ENCODE assay signal across 8 mouse cellular contexts in genomic region chr5:41844820-41845557, GRCm38 (mm10). TPM values are rescaled to one million over a fixed set of nuclear protein-coding genes. Genes with fewer than 3 reads are reported as not detected.
A peak's percentile ranks its signal among the peaks of the same experiment; 100 is the strongest.
DNase-seq lines count a peak whose midpoint lies in the region; ATAC-seq and TF ChIP-seq lines count a peak whose summit lies in the region.

No protein-coding gene starts in this region.

- TF ChIP-seq RAD21 in MEL (IDR thresholded peaks at IDR 0.05; ENCODE audit: low read depth, low read length) = no peak

- WGBS in lung, embryonic 14.5 days = 21% methylated on average over 16 of the region's 16 CpGs
- WGBS in neural tube, embryonic 15.5 days = 19% methylated on average over 16 of the region's 16 CpGs

- H3K36me3 ChIP-seq in MEL (ENCODE audit: control insufficient read depth in 1 of 2, insufficient read depth in 2 of 2, low read length in 2 of 2) = peaks cover 0 to 21% of the 10 kb centered on the region in 2 experiments; a peak in 3 of 4 replicates
- peaks cover 5% of the 10 kb centered on the region; the same call in 1 of the 2 replicates for H3K36me3 ChIP-seq in lung, embryonic 14.5 days (ENCODE audit: insufficient read depth)
- H3K36me3 ChIP-seq in neural tube, embryonic 15.5 days = no peaks in the 10 kb centered on the region

- peak; percentile 55 to 72; a peak in 3 of 4 replicates for TF ChIP-seq POLR2A in MEL (IDR thresholded peaks at IDR 0.05; ENCODE audit: control insufficient read depth in 1 of 2, insufficient read depth in 1 of 2, low read depth in 1 of 2, low read length in 2 of 2, poor library complexity in 1 of 2)

- peak overlapping the region; percentile 91 to 97 for H3K4me3 ChIP-seq in MEL (ENCODE audit: control insufficient read depth in 1 of 2, insufficient read depth in 1 of 2, low read depth in 2 of 2, low read length in 2 of 2)
- peak overlapping the region; percentile 96 for H3K4me3 ChIP-seq in lung, embryonic 14.5 days (ENCODE audit: low read depth, low read length)
- H3K4me3 ChIP-seq in neural tube, embryonic 15.5 days (replicated peaks) = peak overlapping the region; percentile 100

- H3K9me3 ChIP-seq in MEL (replicated peaks; ENCODE audit: insufficient read depth, low read length) = no peaks in the 10 kb centered on the region
- H3K9me3 ChIP-seq in lung, embryonic 14.5 days (ENCODE audit: low read depth, low read length) = no peaks in the 10 kb centered on the region
- H3K9me3 ChIP-seq in neural tube, embryonic 15.5 days (replicated peaks) = no peaks in the 10 kb centered on the region

- no peak for TF ChIP-seq CTCF in MEL (IDR thresholded peaks at IDR 0.05 in 2 of 3, conservative IDR thresholded peaks at IDR 0.05 in 1 of 3; ENCODE audit: control insufficient read depth in 1 of 3, insufficient read depth in 1 of 3, low read depth in 2 of 3, low read length in 3 of 3, poor library complexity in 1 of 3, severe bottlenecking in 1 of 3)
- no peak for TF ChIP-seq CTCF in lung, embryonic 14.5 days (IDR thresholded peaks at IDR 0.05; ENCODE audit: low read depth)

- peak in 1 of 2 experiments; percentile 31; a peak in 1 of 4 replicates for TF ChIP-seq EP300 in MEL (IDR thresholded peaks at IDR 0.05; ENCODE audit: low read depth in 1 of 2, low read length in 2 of 2)

- H3K9ac ChIP-seq in MEL (ENCODE audit: control insufficient read depth, low read depth, low read length, poor library complexity, severe bottlenecking) = peak overlapping the region; percentile 64
- peak overlapping the region; percentile 53; the same call in 1 of the 2 replicates for H3K9ac ChIP-seq in lung, embryonic 14.5 days
- 0 out of 2 replicates have a peak overlapping the region, but pooled peaks have one; percentile 32 for H3K9ac ChIP-seq in neural tube, embryonic 15.5 days (replicated peaks)

- peak; percentile 61 for ATAC-seq in lung, embryonic 14.5 days (ENCODE audit: insufficient read depth)
- ATAC-seq in neural tube, embryonic 15.5 days (ENCODE audit: low FRiP score) = peak; percentile 26

- peak overlapping the region; percentile 66 for H3K27ac ChIP-seq in MEL (ENCODE audit: control insufficient read depth, low read depth, low read length)
- no peak overlapping the region for H3K27ac ChIP-seq in lung, embryonic 14.5 days (ENCODE audit: low read depth)
- no peak overlapping the region for H3K27ac ChIP-seq in neural tube, embryonic 15.5 days (replicated peaks)

- peaks cover 8 to 14% of the 10 kb centered on the region in 2 experiments for H3K4me1 ChIP-seq in MEL (ENCODE audit: control insufficient read depth in 1 of 2, insufficient read depth in 2 of 2, low read length in 2 of 2)
- 0 out of 2 replicates have a peak, but pooled peaks cover 5% of the 10 kb centered on the region for H3K4me1 ChIP-seq in lung, embryonic 14.5 days (ENCODE audit: insufficient read depth)
- H3K4me1 ChIP-seq in neural tube, embryonic 15.5 days = peaks cover 24% of the 10 kb centered on the region

- H3K27me3 ChIP-seq in MEL (ENCODE audit: control insufficient read depth in 1 of 2, insufficient read depth in 2 of 2, low read length in 2 of 2) = no peaks in the 10 kb centered on the region; a peak in 1 of 4 replicates
- no peaks in the 10 kb centered on the region for H3K27me3 ChIP-seq in lung, embryonic 14.5 days (ENCODE audit: insufficient read depth, low read length)
- no peaks in the 10 kb centered on the region for H3K27me3 ChIP-seq in neural tube, embryonic 15.5 days (replicated peaks)

- DNase-seq in 416B (ENCODE audit: low read depth) = peak; percentile 61
- DNase-seq in MEL (ENCODE audit: low read depth, low spot score) = peak; percentile 85
- peak; percentile 35 to 37 for DNase-seq in cerebellum, postnatal 14 days
- peak; percentile 38 for DNase-seq in heart, adult 8-10 months (ENCODE audit: low spot score)
- peak; percentile 52 for DNase-seq in kidney, adult 18-20 months
- peak; percentile 43 for DNase-seq in lung, embryonic 14.5 days
- DNase-seq in frontal cortex, postnatal 36 days (ENCODE audit: low spot score in 2 of 2) = no peak

- peaks cover 24% of the 10 kb centered on the region for H3K79me2 ChIP-seq in MEL (ENCODE audit: control insufficient read depth, insufficient read depth, low read length, poor library complexity)

- H3K4me2 ChIP-seq in lung, embryonic 14.5 days = peak overlapping the region; percentile 67
- H3K4me2 ChIP-seq in neural tube, embryonic 15.5 days = peak overlapping the region; percentile 82

TF ChIP-seq in MEL, 35 proteins besides CTCF, POLR2A, EP300 and RAD21:
- TF ChIP-seq ZMIZ1 (IDR thresholded peaks at IDR 0.05; ENCODE audit: low read depth, low read length) = peak; percentile 59; the same call in 1 of the 2 replicates
- TF ChIP-seq ZKSCAN1 (IDR thresholded peaks at IDR 0.05; ENCODE audit: low read depth, low read length) = peak; percentile 49; the same call in 1 of the 2 replicates
- TF ChIP-seq KAT2A (conservative IDR thresholded peaks at IDR 0.05; ENCODE audit: low read depth, low read length) = peak; percentile 24; the same call in 1 of the 2 replicates
- no peak for TF ChIP-seq USF2 (IDR thresholded peaks at IDR 0.05; ENCODE audit: borderline replicate concordance in 1 of 2, insufficient read depth in 1 of 2, low read depth in 1 of 2, low read length in 2 of 2)
- TF ChIP-seq CHD1 (IDR thresholded peaks at IDR 0.05; ENCODE audit: low read depth, low read length) = peak; percentile 86; the same call in 1 of the 2 replicates
- TF ChIP-seq SIN3A (IDR thresholded peaks at IDR 0.05; ENCODE audit: low read length) = peak; percentile 71
- TF ChIP-seq MAX (IDR thresholded peaks at IDR 0.05; ENCODE audit: low read length) = 0 out of 2 replicates have a peak, but pooled peaks have one; percentile 34
- TF ChIP-seq E2F4 (IDR thresholded peaks at IDR 0.05; ENCODE audit: borderline replicate concordance, low read depth, low read length) = no peak
- no peak for TF ChIP-seq NRF1 (IDR thresholded peaks at IDR 0.05; ENCODE audit: insufficient read depth, low read depth, low read length, poor library complexity, severe bottlenecking)
- peak; percentile 62 for TF ChIP-seq TBP (IDR thresholded peaks at IDR 0.05; ENCODE audit: low read depth, low read length)
- TF ChIP-seq JUND (IDR thresholded peaks at IDR 0.05; ENCODE audit: low read depth, low read length) = 0 out of 2 replicates have a peak, but pooled peaks have one; percentile 53
- peak; percentile 65 for TF ChIP-seq NELFE (IDR thresholded peaks at IDR 0.05; ENCODE audit: low read depth, low read length)
- TF ChIP-seq RCOR1 (IDR thresholded peaks at IDR 0.05; ENCODE audit: low read depth, low read length) = peak; percentile 59; the same call in 1 of the 2 replicates
- peak; percentile 36; the same call in 1 of the 2 replicates for TF ChIP-seq MXI1 (IDR thresholded peaks at IDR 0.05; ENCODE audit: low read depth, low read length)
- TF ChIP-seq TAL1 (IDR thresholded peaks at IDR 0.05; ENCODE audit: low read length) = no peak
- TF ChIP-seq HCFC1 (IDR thresholded peaks at IDR 0.05; ENCODE audit: low read depth, low read length) = peak; percentile 58; the same call in 1 of the 2 replicates
- TF ChIP-seq MAZ (IDR thresholded peaks at IDR 0.05; ENCODE audit: low read depth, low read length) = no peak
- TF ChIP-seq POLR2AphosphoS2 (IDR thresholded peaks at IDR 0.05; ENCODE audit: low read length) = peak; percentile 4; the same call in 1 of the 2 replicates
- peak; percentile 24 for TF ChIP-seq CHD2 (IDR thresholded peaks at IDR 0.05; ENCODE audit: low read length)

RNA-seq across cellular contexts. Expression of gene Bod1l, which starts 0.9 kb away (rescaled TPM):
- 20.7 and 23.8 TPM in 2 replicates for total RNA-seq in MEL (2012; rRNA removed)
- 100 to 1,000 TPM in 1 of 2 experiments, 10 to 100 TPM in 1; 23.8 to 472 TPM for polyA plus RNA-seq in MEL (2012; ENCODE audit: insufficient read depth in 1 of 2, insufficient read length in 2 of 2, low read depth in 1 of 2, low replicate concordance in 2 of 2, missing spikeins in 1 of 2)
- total RNA-seq in heart, adult 8-10 months (2022) = 10 to 100 TPM; 18.0 to 18.6 (median 18.4) TPM
- 21.9 and 23.9 TPM in 2 replicates for polyA plus RNA-seq in lung, embryonic 14.5 days (2014; fragmentation: Nextera tagmentation; extraction: Ambion mirVana)
- 29.4 and 30.1 TPM in 2 replicates for polyA plus RNA-seq in neural tube, embryonic 15.5 days (2015; fragmentation: Nextera tagmentation; extraction: Ambion mirVana)

Comparison
In these comparisons a context has a peak if more than half of its experiments do, and no peak if none do; other contexts are left out.
1. DNase-seq: peak in 416B (single experiment), MEL (single experiment), cerebellum, postnatal 14 days (2 of 2), heart, adult 8-10 months (single experiment), kidney, adult 18-20 months (single experiment) and lung, embryonic 14.5 days (single experiment); none in frontal cortex, postnatal 36 days (0 of 2).
2. Peak in every context shown above with its lines, with median percentiles within 50 percentile points of each other: H3K4me3 ChIP-seq and H3K9ac ChIP-seq.